Mouse (Mus musculus) B cell, adult 2 months (primary cell): Measurements from ENCODE around the gene Ppfia2.

Experiments used
- DNase-seq, 2 experiments: peaks; one replicate each; pipeline ENCODE4 v3.0.0; 2022

Ppfia2 gene

GRCm38 (mm10) chr10:106469855-106470532 is at the start of gene Ppfia2:
Gene Ppfia2 (plus strand): TSS chr10:106470339.
- no peak for DNase-seq

- DNase-seq, result no peak
Observed at GRCm38 (mm10) chr10:106468956-106469721, 1.0 kb upstream of the Ppfia2 start.

GRCm38 (mm10) chr10:106470533-106471205 is 530 bp downstream of the Ppfia2 start:
- no peak for DNase-seq

- no peak for DNase-seq
Observed at GRCm38 (mm10) chr10:106509281-106510165, 39.4 kb downstream of the Ppfia2 start.

GRCm38 (mm10) chr10:106566036-106566435 is 95.9 kb downstream of the Ppfia2 start:
- DNase-seq, result no peak

GRCm38 (mm10) chr10:106585026-106585425 is 114.9 kb downstream of the Ppfia2 start:
- DNase-seq, result no peak

GRCm38 (mm10) chr10:106585476-106586080 is 115.4 kb downstream of the Ppfia2 start:
- DNase-seq, result no peak

GRCm38 (mm10) chr10:106587817-106588216 is 117.7 kb downstream of the Ppfia2 start:
- DNase-seq, result no peak

- no peak for DNase-seq
Observed at GRCm38 (mm10) chr10:106590944-106591343, 120.8 kb downstream of the Ppfia2 start.

GRCm38 (mm10) chr10:106596976-106597375 is 126.8 kb downstream of the Ppfia2 start:
- DNase-seq, result no peak

GRCm38 (mm10) chr10:106603319-106603898 is 133.3 kb downstream of the Ppfia2 start:
- DNase-seq, result no peak

GRCm38 (mm10) chr10:106609177-106609981 is 139.2 kb downstream of the Ppfia2 start:
- DNase-seq, result no peak

- DNase-seq, result no peak
Observed at GRCm38 (mm10) chr10:106610222-106610621, 140.1 kb downstream of the Ppfia2 start.

GRCm38 (mm10) chr10:106618194-106618593 is 148.1 kb downstream of the Ppfia2 start:
- DNase-seq, result no peak

- DNase-seq, result no peak
Observed at GRCm38 (mm10) chr10:106620952-106621351, 150.8 kb downstream of the Ppfia2 start.

- no peak for DNase-seq
Observed at GRCm38 (mm10) chr10:106623342-106623741, 153.2 kb downstream of the Ppfia2 start.

- no peak for DNase-seq
Observed at GRCm38 (mm10) chr10:106632171-106632935, 162.2 kb downstream of the Ppfia2 start.

- DNase-seq, result no peak
Observed at GRCm38 (mm10) chr10:106633898-106634297, 163.8 kb downstream of the Ppfia2 start.

GRCm38 (mm10) chr10:106652276-106652675 is 182.1 kb downstream of the Ppfia2 start:
- no peak for DNase-seq

- no peak for DNase-seq
Observed at GRCm38 (mm10) chr10:106665221-106665620, 195.1 kb downstream of the Ppfia2 start.
